Mouse (Mus musculus) ES-E14 (cell line): ENCODE data around the gene Plet1.

Source experiments
- HCFC1 ChIP-seq: IDR thresholded peaks from 2 replicates; pipeline ENCODE4 v1.6.1; 2012; ENCODE audit warnings: low read length, inconsistent platforms, borderline replicate concordance; ENCODE audit not compliant: insufficient read depth
- MAFK ChIP-seq: IDR thresholded peaks from 2 replicates; pipeline ENCODE4 v1.6.1; 2014; ENCODE audit warnings: mild to moderate bottlenecking, low read depth, low read length, inconsistent platforms; ENCODE audit not compliant: insufficient read depth
- ZNF384 ChIP-seq: IDR thresholded peaks from 2 replicates; pipeline ENCODE4 v1.6.1; 2012; ENCODE audit warnings: low read depth, low read length, inconsistent platforms

- TF ChIP-seq ZNF384: no peak
- no peak for TF ChIP-seq HCFC1
- TF ChIP-seq MAFK: no peak
These were observed 15.5 kb upstream of the Plet1 start for GRCm38 (mm10) chr9:50478826-50479225.
